Mouse (Mus musculus) forebrain, embryonic 11.5 days (tissue): ENCODE measurements around the gene Catspere2. TPM values are rescaled to one million over a fixed set of nuclear protein-coding genes. Genes with fewer than 3 reads are reported as not detected.
"Not testable (repeated sequence)": the region's sequence is repeated elsewhere in the genome, so short reads cannot be mapped to it uniquely, and the experiment has no call there.

Experiments
- ATAC-seq: fragments of 200-750 bp; cut with Nextera tagmentation; replicated peaks from 2 replicates; pipeline ENCODE4 v1.8.0; 2017; ENCODE audit warnings: moderate TSS enrichment; ENCODE audit not compliant: low FRiP score
- DNase-seq: peaks from one replicate; pipeline ENCODE4 v3.0.0-alpha.2; 2017; ENCODE audit warnings: low spot score
- H3K27ac ChIP-seq: fragments of 300-500 bp; sonication (generic); 2 replicates; pipeline ENCODE4 v1.5.1; 2014; ENCODE audit warnings: low read depth, low read length
- H3K27me3 ChIP-seq: fragments of 300-500 bp; sonication (generic); 2 replicates; pipeline ENCODE4 v1.6.1; 2014; ENCODE audit warnings: mild to moderate bottlenecking, low read length, mixed read lengths; ENCODE audit not compliant: control insufficient read depth, insufficient read depth
- H3K36me3 ChIP-seq: fragments of 300-500 bp; sonication (generic); 2 replicates; pipeline ENCODE4 v1.6.1; 2014; ENCODE audit warnings: mild to moderate bottlenecking, low read length, moderate library complexity, mixed read lengths; ENCODE audit not compliant: control insufficient read depth, insufficient read depth
- H3K4me1 ChIP-seq: fragments of 300-500 bp; sonication (generic); replicated peaks from 2 replicates; pipeline ENCODE4 v1.6.1; 2014; ENCODE audit warnings: low read length, mixed read lengths; ENCODE audit not compliant: control insufficient read depth, insufficient read depth
- H3K4me2 ChIP-seq: fragments of 300-500 bp; sonication (generic); 2 replicates; pipeline ENCODE4 v1.6.1; 2014; ENCODE audit warnings: low read depth, mild to moderate bottlenecking, low read length, moderate library complexity, mixed read lengths; ENCODE audit not compliant: severe bottlenecking
- H3K4me3 ChIP-seq: fragments of 300-500 bp; sonication (generic); 2 replicates; pipeline ENCODE4 v1.5.1; 2014; ENCODE audit warnings: low read depth, low read length
- H3K9ac ChIP-seq: fragments of 300-500 bp; sonication (generic); 2 replicates; pipeline ENCODE4 v1.6.1; 2014; ENCODE audit warnings: low read length
- H3K9me3 ChIP-seq: fragments of 300-500 bp; sonication (generic); 2 replicates; pipeline ENCODE4 v1.6.1; 2016; ENCODE audit warnings: low read length, mixed read lengths; ENCODE audit not compliant: control insufficient read depth
- WGBS: fragments of 180-500 bp; shearing (Covaris S2); extraction: QIAGEN DNeasy Blood & Tissue Kit; methylation state at CpG from one replicate; pipeline ENCODE4 v1.1.7; 2014; 5-methylcytosine and 5-hydroxymethylcytosine counted together
- polyA plus RNA-seq: library from polyadenylated mRNA; unstranded; fragments of >200 nt; fragmentation: Nextera tagmentation; extraction: Ambion mirVana; gene quantifications from 2 replicates; pipeline ENCODE4 v1.2.1, GENCODE M21; 2014

Gene Catspere2
- polyA plus RNA-seq, 1 experiment from 2014 or later: not detected

DNA sequence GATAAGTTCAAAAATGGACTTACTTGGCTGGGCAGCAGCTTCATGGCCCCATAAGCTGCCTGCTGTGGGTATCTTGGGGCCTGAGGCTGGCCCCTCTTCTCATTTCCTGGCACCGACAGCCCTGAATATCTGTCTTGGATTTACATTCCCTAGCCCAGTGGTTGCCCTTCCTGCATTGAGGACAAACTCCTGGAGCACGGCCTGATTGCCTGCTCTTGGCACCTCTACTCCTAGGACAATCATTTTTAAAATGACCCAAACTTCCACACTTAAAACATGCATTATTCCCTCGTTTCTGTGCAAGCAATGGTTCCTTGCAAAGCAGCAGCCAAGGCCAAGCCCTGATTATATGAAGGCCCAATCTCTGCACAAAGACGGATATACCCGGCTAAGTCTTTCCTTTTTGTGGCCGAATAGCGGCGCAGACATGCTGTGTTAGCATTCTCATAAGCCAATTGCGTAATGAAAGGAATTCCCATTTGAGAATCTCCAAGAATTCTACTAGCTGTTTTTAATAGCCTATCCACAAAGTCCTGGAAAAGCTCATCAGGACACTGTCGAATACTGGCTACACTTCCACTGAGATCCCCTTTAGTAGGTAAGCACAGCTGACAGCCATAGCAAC is 222.6 kb downstream of the Catspere2 start:
- no peak overlapping the region for H3K27ac ChIP-seq
- H3K9ac ChIP-seq: no peak overlapping the region
- 92% methylated on average over 10 of the region's 10 CpGs for WGBS
- no peaks in the 10 kb centered on the region for H3K27me3 ChIP-seq
- no peaks in the 10 kb centered on the region for H3K36me3 ChIP-seq
- no peak overlapping the region for H3K4me2 ChIP-seq
- H3K9me3 ChIP-seq: no peaks in the 10 kb centered on the region
- no peaks in the 10 kb centered on the region for H3K4me1 ChIP-seq
- ATAC-seq (no peak), DNase-seq (no peak)
- no peak overlapping the region for H3K4me3 ChIP-seq

DNA sequence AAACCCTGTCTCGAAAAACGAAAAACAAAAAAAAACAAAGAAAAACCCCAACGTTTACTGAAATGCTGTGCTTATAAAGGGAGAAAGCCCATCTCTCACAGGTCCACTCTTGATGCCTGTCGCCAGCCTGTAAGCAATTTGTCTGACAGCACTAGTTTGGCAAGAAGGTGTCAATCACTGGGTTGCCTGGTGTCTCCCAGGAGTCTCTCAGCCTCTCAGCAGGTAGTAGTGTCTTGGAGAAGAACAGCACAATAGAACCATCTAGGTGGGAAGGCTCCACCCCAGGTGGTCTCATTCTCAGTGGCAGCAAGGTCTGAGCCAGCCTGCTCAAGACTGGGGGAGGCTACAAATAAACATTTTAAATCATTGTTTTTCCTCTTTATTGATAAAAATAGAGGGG is 224.6 kb downstream of the Catspere2 start:
- H3K9ac ChIP-seq, H3K4me1 ChIP-seq, H3K27ac ChIP-seq, H3K9me3 ChIP-seq, H3K4me3 ChIP-seq, H3K27me3 ChIP-seq, H3K36me3 ChIP-seq, ATAC-seq, H3K4me2 ChIP-seq, DNase-seq: not testable (repeated sequence)
- WGBS: 84% methylated on average over 4 of the region's 4 CpGs

DNA sequence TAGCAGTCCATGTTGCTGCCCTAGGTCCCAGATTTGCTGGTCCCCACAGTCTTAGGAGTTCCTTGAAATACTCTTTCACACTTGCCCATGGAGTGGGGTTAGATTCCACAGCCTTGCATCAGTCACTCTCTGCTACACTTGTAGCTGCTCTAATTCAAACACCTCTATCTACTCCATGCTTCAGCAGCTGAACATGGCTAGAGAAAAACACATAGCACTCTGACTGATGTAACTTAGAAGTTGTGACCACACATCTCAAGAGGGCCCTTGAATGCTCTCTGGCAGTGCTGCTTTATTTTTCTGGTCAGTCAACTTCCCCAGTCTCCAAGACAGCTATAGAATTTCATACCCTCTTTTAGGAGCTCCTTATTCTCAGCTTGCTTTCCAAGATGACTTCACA is 226.7 kb downstream of the Catspere2 start:
- ATAC-seq (no peak), DNase-seq (no peak)
- H3K9me3 ChIP-seq: no peaks in the 10 kb centered on the region
- H3K27ac ChIP-seq: no peak overlapping the region
- no peaks in the 10 kb centered on the region for H3K36me3 ChIP-seq
- no peak overlapping the region for H3K9ac ChIP-seq
- H3K4me1 ChIP-seq: no peaks in the 10 kb centered on the region
- H3K4me2 ChIP-seq: no peak overlapping the region
- H3K27me3 ChIP-seq: no peaks in the 10 kb centered on the region
- H3K4me3 ChIP-seq: no peak overlapping the region

DNA sequence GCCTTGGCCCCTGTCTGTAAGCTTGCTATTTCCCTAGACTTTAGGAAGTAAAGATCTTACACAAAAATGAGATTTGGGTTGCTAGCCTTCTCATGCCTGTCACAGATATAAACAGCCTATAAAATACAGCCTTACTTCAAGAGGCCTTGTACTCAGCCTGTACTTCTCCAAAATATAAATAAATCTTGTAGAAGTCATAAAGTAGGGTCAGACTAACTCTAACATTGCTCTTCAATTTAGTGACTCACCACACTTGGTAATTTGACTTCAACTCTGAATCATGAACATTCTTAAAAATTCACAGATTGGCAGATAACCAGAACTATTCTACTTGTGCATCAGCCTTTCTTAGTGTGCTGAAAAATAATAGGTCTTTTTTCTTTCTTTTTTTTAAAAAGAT is 233.9 kb downstream of the Catspere2 start:
- H3K36me3 ChIP-seq: no peaks in the 10 kb centered on the region
- DNase-seq (no peak), ATAC-seq (no peak)
- H3K9me3 ChIP-seq: no peaks in the 10 kb centered on the region
- no peak overlapping the region for H3K27ac ChIP-seq
- no peak overlapping the region for H3K4me2 ChIP-seq
- H3K27me3 ChIP-seq: no peaks in the 10 kb centered on the region
- H3K9ac ChIP-seq: no peak overlapping the region
- no peak overlapping the region for H3K4me3 ChIP-seq
- H3K4me1 ChIP-seq: no peaks in the 10 kb centered on the region

DNA sequence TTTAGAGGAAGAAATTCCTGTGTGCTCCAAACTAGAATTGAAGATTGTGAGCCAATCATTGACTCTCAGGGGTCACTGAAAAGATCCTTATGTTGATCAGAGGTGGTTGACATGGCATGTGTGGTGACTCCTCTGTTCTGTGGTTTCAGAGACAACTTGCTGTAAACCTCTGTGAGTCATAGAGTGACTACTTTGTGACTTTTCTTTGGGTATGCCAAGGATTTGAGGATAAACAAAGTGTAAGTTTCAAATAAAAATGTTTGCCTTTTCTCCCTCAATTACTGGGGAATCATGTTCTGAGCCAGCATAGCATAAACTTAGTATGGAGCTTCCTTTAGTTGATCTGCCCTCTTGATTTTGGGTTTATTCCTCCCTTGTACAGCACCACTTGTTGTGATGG is 235.1 kb downstream of the Catspere2 start:
- Histone ChIP-seq H3K9ac (no peak overlapping the region), H3K9me3 (no peaks in the 10 kb centered on the region)
- ATAC-seq: no peak

DNA sequence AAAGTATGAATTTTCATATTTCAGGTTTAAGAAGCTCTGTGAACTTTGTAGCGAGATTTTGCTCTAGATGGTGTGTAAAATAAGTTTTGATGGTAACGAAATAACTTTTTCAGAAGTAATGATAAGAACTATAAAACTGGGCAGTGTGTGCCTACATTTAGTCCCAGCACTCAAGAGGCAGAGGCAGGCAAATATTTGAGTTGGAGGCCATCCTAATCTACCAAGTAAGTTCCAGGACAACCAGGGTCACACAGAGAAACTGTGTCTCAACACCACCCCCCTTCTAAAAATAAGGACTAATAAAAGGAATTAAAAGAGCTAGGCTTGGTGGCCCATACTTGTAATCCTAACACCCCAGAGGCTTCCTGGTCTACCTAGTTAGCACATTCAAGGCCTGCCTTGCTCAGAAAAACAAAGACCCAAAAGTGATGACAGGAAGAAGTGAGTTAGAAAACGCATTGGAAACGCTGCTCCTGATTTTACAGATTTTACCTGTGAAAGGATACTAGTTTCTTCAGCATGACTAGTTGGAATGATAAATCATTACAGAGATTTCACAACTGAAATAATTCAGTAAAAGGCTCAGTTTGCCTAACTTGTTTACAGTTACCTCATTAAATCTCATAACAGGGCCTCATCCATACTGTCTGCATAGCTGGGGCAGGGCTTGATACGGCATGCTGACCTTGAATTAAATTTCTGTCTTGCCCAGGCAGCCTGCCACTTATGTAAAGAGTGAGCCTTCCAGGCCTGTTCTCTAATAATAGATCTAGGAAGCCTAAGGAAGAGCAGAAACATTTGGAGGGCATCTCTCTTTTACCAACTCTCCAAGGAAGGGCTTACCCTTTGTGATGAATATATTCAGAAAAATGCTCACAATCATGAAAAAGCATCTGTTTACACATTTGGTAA is 236.2 kb downstream of the Catspere2 start:
- Histone ChIP-seq H3K36me3 (no peaks in the 10 kb centered on the region), H3K4me1 (no peaks in the 10 kb centered on the region), H3K9me3 (peaks cover under 1% of the 10 kb centered on the region; the same call in 1 of the 2 replicates), H3K9ac (no peak overlapping the region), H3K27me3 (no peaks in the 10 kb centered on the region), H3K4me3 (no peak overlapping the region), H3K4me2 (no peak overlapping the region), H3K27ac (no peak overlapping the region)
- ATAC-seq (no peak), DNase-seq (no peak)
- 91% methylated on average over 5 of the region's 5 CpGs for WGBS

More for the DNA sequence above, 235.1 kb downstream of the Catspere2 start:
- Histone ChIP-seq H3K4me2 (no peak overlapping the region), H3K4me3 (no peak overlapping the region), H3K36me3 (no peaks in the 10 kb centered on the region), H3K27ac (no peak overlapping the region), H3K27me3 (no peaks in the 10 kb centered on the region), H3K4me1 (no peaks in the 10 kb centered on the region)
- DNase-seq: no peak

Other genes starting within 250 kb of the Catspere2 start
- gene Adss, start 186.9 kb upstream of the Catspere2 start, polyA plus RNA-seq: 56.0 and 57.5 TPM in 2 replicates
- 17.6 and 20.2 TPM in 2 replicates for gene Desi2, start 204.0 kb downstream of the Catspere2 start, polyA plus RNA-seq